12 mouse cellular contexts compared by ENCODE assay signal in the genomic region with DNA sequence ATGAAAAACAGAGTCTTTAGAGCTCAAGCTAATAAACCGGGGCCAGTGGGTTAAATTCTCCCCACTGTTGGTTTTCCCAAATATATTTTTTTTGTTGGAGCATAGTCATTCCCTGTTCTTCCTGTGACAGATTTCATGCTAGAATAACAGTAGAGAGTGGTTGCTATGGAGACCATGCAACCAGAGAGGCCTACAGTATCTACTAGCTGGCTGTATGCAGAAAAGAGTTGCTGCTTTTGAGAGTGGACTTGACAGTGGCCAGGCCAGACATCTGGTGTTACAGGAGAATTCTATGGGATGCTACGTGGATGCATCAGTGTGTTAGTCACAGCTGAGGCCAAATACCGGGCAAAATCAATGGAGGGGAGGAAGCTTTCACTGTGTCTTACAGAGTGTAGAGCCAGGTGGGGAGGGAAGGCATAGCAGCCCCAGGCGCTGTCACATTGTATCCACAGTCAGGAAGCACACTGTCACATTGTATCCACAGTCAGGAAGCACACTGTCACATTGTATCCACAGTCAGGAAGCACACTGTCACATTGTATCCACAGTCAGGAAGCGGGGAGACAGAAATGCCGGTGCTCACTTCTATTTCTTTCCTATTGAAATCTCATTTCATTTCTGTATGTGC. TPM values are rescaled to one million over a fixed set of nuclear protein-coding genes. Genes with fewer than 3 reads are reported as not detected.
A peak's percentile ranks its signal among the peaks of the same experiment; 100 is the strongest.
DNase-seq lines count a peak whose midpoint lies in the region; ATAC-seq and TF ChIP-seq lines count a peak whose summit lies in the region.
"Had no signal": no experiment of that assay in that cellular context is flagged by ENCODE, and none has a peak within 500 bp of the region (broad histone marks: within the 10 kb centered on the region; RNA-seq: fewer than 3 reads in every experiment).

No protein-coding gene starts in this region.

- H3K27me3 ChIP-seq in kidney, postnatal 0 days (ENCODE audit: insufficient read depth, low read length), result no peaks in the 10 kb centered on the region
- H3K27me3 ChIP-seq in kidney, embryonic 16.5 days (ENCODE audit: insufficient read depth, low read length), result no peaks in the 10 kb centered on the region
- H3K27me3 ChIP-seq in forebrain, embryonic 14.5 days (replicated peaks; ENCODE audit: control insufficient read depth, insufficient read depth, low read length), result no peaks in the 10 kb centered on the region
- no peaks in the 10 kb centered on the region for H3K27me3 ChIP-seq in liver, postnatal 0 days (ENCODE audit: insufficient read depth, low read length)
- H3K27me3 ChIP-seq: intestine, embryonic 15.5 days had no signal

- no peak for TF ChIP-seq EP300 in liver, postnatal 0 days (IDR thresholded peaks at IDR 0.05; ENCODE audit: low read depth)

- no peaks in the 10 kb centered on the region for H3K9me3 ChIP-seq in kidney, postnatal 0 days (replicated peaks; ENCODE audit: low read length)
- H3K9me3 ChIP-seq in kidney, embryonic 16.5 days (ENCODE audit: low read length), result no peaks in the 10 kb centered on the region
- H3K9me3 ChIP-seq in forebrain, embryonic 14.5 days (replicated peaks; ENCODE audit: control insufficient read depth, low read length), result no peaks in the 10 kb centered on the region
- H3K9me3 ChIP-seq in liver, postnatal 0 days (ENCODE audit: low read length), result no peaks in the 10 kb centered on the region
- H3K9me3 ChIP-seq: intestine, embryonic 15.5 days had no signal

- peaks cover 10% of the 10 kb centered on the region; the same call in 1 of the 2 replicates for H3K4me1 ChIP-seq in kidney, postnatal 0 days (replicated peaks; ENCODE audit: insufficient read depth, low read length)
- H3K4me1 ChIP-seq in kidney, embryonic 16.5 days (ENCODE audit: insufficient read depth, low read length), result peaks cover 15% of the 10 kb centered on the region
- no peaks in the 10 kb centered on the region for H3K4me1 ChIP-seq in forebrain, embryonic 14.5 days (ENCODE audit: control insufficient read depth, insufficient read depth, low read length)
- no peaks in the 10 kb centered on the region for H3K4me1 ChIP-seq in liver, postnatal 0 days (ENCODE audit: insufficient read depth)
- H3K4me1 ChIP-seq: intestine, embryonic 15.5 days had no signal

- H3K9ac ChIP-seq in kidney, postnatal 0 days (ENCODE audit: low read depth, low read length), result no peak overlapping the region
- H3K9ac ChIP-seq in kidney, embryonic 16.5 days (replicated peaks; ENCODE audit: low read length), result no peak overlapping the region
- H3K9ac ChIP-seq in forebrain, embryonic 14.5 days (ENCODE audit: low read length), result no peak overlapping the region
- no peak overlapping the region for H3K9ac ChIP-seq in liver, postnatal 0 days (replicated peaks)
- H3K9ac ChIP-seq: intestine, embryonic 15.5 days had no signal

- H3K36me3 ChIP-seq in kidney, postnatal 0 days (ENCODE audit: insufficient read depth, low read length), result no peaks in the 10 kb centered on the region
- no peaks in the 10 kb centered on the region for H3K36me3 ChIP-seq in kidney, embryonic 16.5 days (ENCODE audit: insufficient read depth, low read length)
- peaks cover 24% of the 10 kb centered on the region for H3K36me3 ChIP-seq in forebrain, embryonic 14.5 days (ENCODE audit: control insufficient read depth, insufficient read depth, low read length)
- peaks cover 29% of the 10 kb centered on the region for H3K36me3 ChIP-seq in liver, postnatal 0 days (replicated peaks; ENCODE audit: insufficient read depth, low read length)

- H3K4me3 ChIP-seq in kidney, postnatal 0 days (replicated peaks; ENCODE audit: low read depth, low read length), result no peak overlapping the region
- no peak overlapping the region for H3K4me3 ChIP-seq in kidney, embryonic 16.5 days (ENCODE audit: low read length)
- no peak overlapping the region for H3K4me3 ChIP-seq in forebrain, embryonic 14.5 days (ENCODE audit: low read depth, low read length)
- H3K4me3 ChIP-seq in liver, postnatal 0 days (ENCODE audit: low read depth, low read length), result no peak overlapping the region
- H3K4me3 ChIP-seq: intestine, embryonic 15.5 days had no signal

- peak; percentile 59 for DNase-seq in kidney, postnatal 0 days (ENCODE audit: low spot score)
- peak; percentile 68 for DNase-seq in NIH3T3 (ENCODE audit: low read depth)
- DNase-seq in forebrain, embryonic 14.5 days (ENCODE audit: low spot score), result peak; percentile 73
- peak; percentile 25 for DNase-seq in mesoderm, embryonic 11.5 days (ENCODE audit: low read depth, low spot score)
- no peak for DNase-seq in liver, postnatal 0 days
- DNase-seq in ovary, postnatal 36 days (ENCODE audit: low spot score), result no peak
- DNase-seq: adrenal gland, postnatal 10 days had no signal

- 60% methylated on average over 6 of the region's 6 CpGs for WGBS in kidney, postnatal 0 days
- 61% methylated on average over 6 of the region's 6 CpGs for WGBS in kidney, embryonic 16.5 days
- 79% methylated on average over 6 of the region's 6 CpGs for WGBS in forebrain, embryonic 14.5 days
- 65% methylated on average over 6 of the region's 6 CpGs for WGBS in liver, postnatal 0 days (ENCODE audit: insufficient replicate concordance)

- no peak overlapping the region for H3K4me2 ChIP-seq in kidney, postnatal 0 days (ENCODE audit: low read length)
- H3K4me2 ChIP-seq in kidney, embryonic 16.5 days (replicated peaks; ENCODE audit: low read depth, low read length), result no peak overlapping the region
- no peak overlapping the region for H3K4me2 ChIP-seq in forebrain, embryonic 14.5 days (ENCODE audit: low read length)
- H3K4me2 ChIP-seq in liver, postnatal 0 days (ENCODE audit: low read depth, low read length), result no peak overlapping the region
- H3K4me2 ChIP-seq: intestine, embryonic 15.5 days had no signal

- no peak for ATAC-seq in kidney, postnatal 0 days (replicated peaks; ENCODE audit: low FRiP score, low read depth)
- no peak for ATAC-seq in kidney, embryonic 16.5 days (ENCODE audit: low FRiP score, low TSS enrichment)
- peak; percentile 83 for ATAC-seq in forebrain, embryonic 14.5 days
- no peak for ATAC-seq in liver, postnatal 0 days
- no peak for ATAC-seq in monocyte, adult 5-6 weeks (replicated peaks; ENCODE audit: insufficient number of reproducible peaks, low FRiP score, low TSS enrichment, poor library complexity, severe bottlenecking)
- ATAC-seq: intestine, embryonic 15.5 days had no signal

- TF ChIP-seq CTCF in kidney, postnatal 0 days (IDR thresholded peaks at IDR 0.05; ENCODE audit: low read depth), result no peak
- no peak for TF ChIP-seq CTCF in liver, postnatal 0 days (IDR thresholded peaks at IDR 0.05; ENCODE audit: low read depth)

- H3K27ac ChIP-seq in kidney, postnatal 0 days, result peak overlapping the region; percentile 16; the same call in 1 of the 2 replicates
- no peak overlapping the region for H3K27ac ChIP-seq in kidney, embryonic 16.5 days (ENCODE audit: low read length)
- peak overlapping the region; percentile 39; the same call in 1 of the 2 replicates for H3K27ac ChIP-seq in forebrain, embryonic 14.5 days (ENCODE audit: low read depth, low read length)
- H3K27ac ChIP-seq in liver, postnatal 0 days (ENCODE audit: low read depth), result no peak overlapping the region
- H3K27ac ChIP-seq: intestine, embryonic 15.5 days had no signal

RNA-seq across cellular contexts. Expression of a gene that starts 26.1 kb away (rescaled TPM):
- polyA plus RNA-seq in kidney, postnatal 0 days (2015; fragmentation: Nextera tagmentation; extraction: Ambion mirVana), result 48.0 and 52.3 TPM in 2 replicates
- 34.6 and 41.5 TPM in 2 replicates for polyA plus RNA-seq in kidney, embryonic 16.5 days (2015; fragmentation: Nextera tagmentation; extraction: Ambion mirVana)
- polyA plus RNA-seq in forebrain, embryonic 14.5 days (2014; fragmentation: Nextera tagmentation; extraction: Ambion mirVana), result 4.6 and 6.8 TPM in 2 replicates
- 94.2 and 108 TPM in 2 replicates for polyA plus RNA-seq in liver, postnatal 0 days (2015; fragmentation: Nextera tagmentation; extraction: Ambion mirVana)
- 1.1 to 4.2 TPM (median 1.6 TPM) in 3 replicates for total RNA-seq in monocyte, adult 5-6 weeks (2017)

RNA-seq across cellular contexts. Expression of a gene that starts 26.1 kb away (rescaled TPM):
- polyA plus RNA-seq in kidney, postnatal 0 days (2015; fragmentation: Nextera tagmentation; extraction: Ambion mirVana), result 31.8 and 34.8 TPM in 2 replicates
- 41.1 and 42.9 TPM in 2 replicates for polyA plus RNA-seq in kidney, embryonic 16.5 days (2015; fragmentation: Nextera tagmentation; extraction: Ambion mirVana)
- polyA plus RNA-seq in forebrain, embryonic 14.5 days (2014; fragmentation: Nextera tagmentation; extraction: Ambion mirVana), result 75.5 and 95.1 TPM in 2 replicates
- 15.4 and 17.1 TPM in 2 replicates for polyA plus RNA-seq in liver, postnatal 0 days (2015; fragmentation: Nextera tagmentation; extraction: Ambion mirVana)
- total RNA-seq in monocyte, adult 5-6 weeks (2017), result 0.86 to 3.1 TPM (median 1.3 TPM) in 3 replicates

RNA-seq across cellular contexts. Expression of a gene that starts 30.2 kb away (rescaled TPM):
- polyA plus RNA-seq in kidney, postnatal 0 days (2015; fragmentation: Nextera tagmentation; extraction: Ambion mirVana), result 0.37 and 0.62 TPM in 2 replicates
- polyA plus RNA-seq in kidney, embryonic 16.5 days (2015; fragmentation: Nextera tagmentation; extraction: Ambion mirVana), result 0.55 and 0.86 TPM in 2 replicates
- 0.31 and 0.55 TPM in 2 replicates for polyA plus RNA-seq in forebrain, embryonic 14.5 days (2014; fragmentation: Nextera tagmentation; extraction: Ambion mirVana)
- 0.14 and 0.26 TPM in 2 replicates for polyA plus RNA-seq in liver, postnatal 0 days (2015; fragmentation: Nextera tagmentation; extraction: Ambion mirVana)
- 0.29 to 0.75 TPM in 2 of 3 replicates, not detected in the other for total RNA-seq in monocyte, adult 5-6 weeks (2017)
- total RNA-seq: adrenal gland, postnatal 10 days; granulocyte monocyte progenitor cell, adult 5-6 weeks; left cerebral cortex, postnatal 10 days had no signal

Comparison
In these comparisons a context has a peak if more than half of its experiments do, and no peak if none do; other contexts are left out.
1. H3K27ac ChIP-seq: peak in kidney, postnatal 0 days (single experiment) and forebrain, embryonic 14.5 days (single experiment); none in kidney, embryonic 16.5 days (single experiment) and liver, postnatal 0 days (single experiment).
2. DNase-seq: peak in kidney, postnatal 0 days (single experiment), NIH3T3 (single experiment), forebrain, embryonic 14.5 days (single experiment) and mesoderm, embryonic 11.5 days (single experiment); none in liver, postnatal 0 days (single experiment) and ovary, postnatal 36 days (single experiment).